Mouse (Mus musculus) cortical plate, adult 2 months (tissue): ENCODE measurements around the gene Rpa3.

Experiments
- CTCF ChIP-seq: fragments of 200-500 bp; IDR thresholded peaks from 2 replicates; pipeline ENCODE4 v1.5.1; 2011; ENCODE audit warnings: mild to moderate bottlenecking, control low read depth, low read length; ENCODE audit not compliant: insufficient read depth; ENCODE audit errors: extremely low read depth
- POLR2A ChIP-seq: fragments of 200-500 bp; IDR thresholded peaks from 2 replicates; pipeline ENCODE4 v1.6.1; 2011; ENCODE audit warnings: mild to moderate bottlenecking, low read length, control low read depth; ENCODE audit not compliant: insufficient read depth; ENCODE audit errors: extremely low read depth

DNA sequence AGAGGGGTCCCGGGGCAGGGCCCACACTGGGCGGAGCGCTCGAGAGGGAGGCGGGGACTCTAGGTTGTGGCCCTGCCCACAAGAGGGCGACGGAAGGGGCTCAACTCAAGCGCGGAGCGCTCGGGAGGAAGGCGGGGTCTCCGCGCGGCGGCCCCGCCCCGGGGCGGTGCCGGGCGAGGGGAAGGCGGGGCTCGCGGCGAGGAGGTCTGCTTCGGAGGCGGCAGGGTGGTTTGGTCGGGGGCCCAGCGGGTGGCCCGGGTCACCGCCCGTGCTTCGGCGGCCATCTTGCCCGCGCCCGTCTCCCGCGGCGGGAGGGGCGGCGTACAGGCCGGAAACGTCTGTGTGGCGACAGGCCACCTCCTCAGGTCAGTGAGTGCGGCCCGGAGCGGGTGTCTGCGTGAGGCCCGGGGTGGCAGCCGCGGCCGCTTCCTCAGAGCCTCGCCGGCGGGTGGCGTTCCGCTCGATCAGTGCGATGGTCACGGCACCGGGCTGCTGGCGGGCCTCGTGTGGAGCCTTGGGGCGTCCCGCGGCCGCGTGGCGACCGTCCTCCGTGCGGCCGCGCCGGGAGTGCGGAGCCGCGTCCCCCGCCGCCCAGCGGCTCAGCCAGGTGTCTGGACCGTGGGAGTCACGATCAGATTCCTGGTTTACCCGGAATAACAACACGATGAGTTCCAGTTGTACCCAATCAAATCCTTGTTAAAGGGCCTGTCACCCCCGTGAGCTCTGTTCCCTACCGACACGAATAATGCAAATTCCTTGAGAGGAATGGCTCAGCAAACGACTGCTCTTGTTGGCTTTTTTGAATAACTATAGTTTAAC lies 49.7 kb downstream of the Rpa3 start, which contains the start of gene Mios:
- no peak for TF ChIP-seq CTCF
- no peak for TF ChIP-seq POLR2A
